Mouse (Mus musculus) intestine, embryonic 15.5 days (tissue): ENCODE measurements at regions not wholly inside any gene's neighbourhood (a gene's known extent, or its start where the extent isn't known, plus 50 kb on each side); places are given as distances from the start of the nearest gene placed in this dataset.

ENCODE experiments used
- ATAC-seq: fragments of 200-750 bp; cut with Nextera tagmentation; 2 replicates; pipeline ENCODE4 v1.8.0; 2017; ENCODE audit warnings: moderate TSS enrichment, moderate library complexity
- H3K27ac ChIP-seq: fragments of 300-500 bp; sonication (generic); 2 replicates; pipeline ENCODE4 v1.5.1; 2015; ENCODE audit warnings: mild to moderate bottlenecking, inconsistent platforms
- H3K27me3 ChIP-seq: fragments of 300-500 bp; sonication (generic); replicated peaks from 2 replicates; pipeline ENCODE4 v1.6.1; 2015; ENCODE audit warnings: inconsistent platforms
- H3K36me3 ChIP-seq: fragments of 300-500 bp; sonication (generic); 2 replicates; pipeline ENCODE4 v1.6.1; 2015; ENCODE audit warnings: inconsistent platforms
- H3K4me1 ChIP-seq: fragments of 300-500 bp; sonication (generic); replicated peaks from 2 replicates; pipeline ENCODE4 v1.6.1; 2015; ENCODE audit warnings: inconsistent platforms
- H3K4me2 ChIP-seq: fragments of 300-500 bp; sonication (generic); replicated peaks from 2 replicates; pipeline ENCODE4 v1.6.1; 2015; ENCODE audit warnings: mild to moderate bottlenecking, inconsistent platforms
- H3K4me3 ChIP-seq: fragments of 300-500 bp; sonication (generic); replicated peaks from 2 replicates; pipeline ENCODE4 v1.5.1; 2015; ENCODE audit warnings: inconsistent platforms
- H3K9ac ChIP-seq: fragments of 300-500 bp; sonication (generic); 2 replicates; pipeline ENCODE4 v1.6.1; 2015; ENCODE audit warnings: inconsistent platforms
- H3K9me3 ChIP-seq: fragments of 300-500 bp; sonication (generic); 2 replicates; pipeline ENCODE4 v1.6.1; 2016; ENCODE audit warnings: inconsistent platforms
- WGBS: fragments of 180-500 bp; shearing (Covaris S2); methylation state at CpG from one replicate; pipeline ENCODE4 v1.1.7; 2015; 5-methylcytosine and 5-hydroxymethylcytosine counted together

DNA sequence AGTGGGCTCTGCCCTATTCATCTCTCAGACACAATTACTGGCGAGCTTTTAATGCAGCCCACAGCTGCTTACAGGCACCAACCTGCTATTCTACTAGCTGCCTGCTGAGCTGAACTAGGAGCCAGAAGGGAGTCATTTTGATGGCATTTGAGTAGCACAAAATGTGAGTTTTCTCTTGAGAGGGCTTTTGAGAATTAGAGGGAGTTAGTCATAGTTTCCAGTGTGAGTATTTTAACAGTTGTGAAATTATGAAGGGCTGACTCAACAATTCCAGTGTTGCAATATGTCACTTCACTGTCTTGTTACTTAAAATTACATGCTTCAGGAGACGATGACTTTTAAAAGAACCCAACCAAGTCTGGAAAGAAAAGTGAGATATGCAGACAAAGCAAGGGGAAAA, 54.4 kb upstream of the Ly86 start:
- no peak for ATAC-seq
- WGBS: 59% methylated on average over 2 of the region's 2 CpGs

DNA sequence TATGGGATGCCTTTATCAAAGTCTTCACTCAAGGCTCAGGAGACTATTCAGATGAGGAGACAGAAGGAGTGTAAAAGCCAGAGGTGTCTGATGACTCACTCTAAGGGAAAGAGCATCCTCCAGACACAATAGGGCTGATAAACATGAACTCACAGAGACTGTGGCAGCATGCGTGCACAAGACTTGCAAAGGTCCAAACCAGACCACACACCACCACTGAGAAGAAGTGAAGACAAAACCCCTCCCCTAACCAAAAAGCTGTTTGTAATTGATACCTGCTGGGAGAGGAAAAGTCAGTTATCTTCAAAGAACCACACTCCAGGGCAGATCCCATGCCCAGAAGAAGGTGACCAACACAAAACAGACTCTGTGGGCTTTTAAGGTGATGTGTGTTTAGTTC, 56.0 kb upstream of the Ly86 start:
- no peaks in the 10 kb centered on the region for H3K4me1 ChIP-seq
- H3K9ac ChIP-seq: no peak overlapping the region
- no peak overlapping the region for H3K4me2 ChIP-seq
- WGBS: 57% methylated on average over 1 of the region's 1 CpGs
- H3K36me3 ChIP-seq: no peaks in the 10 kb centered on the region
- H3K27me3 ChIP-seq: no peaks in the 10 kb centered on the region
- H3K9me3 ChIP-seq: no peaks in the 10 kb centered on the region
- H3K4me3 ChIP-seq: no peak overlapping the region
- ATAC-seq: no peak
- H3K27ac ChIP-seq: no peak overlapping the region

More for the DNA sequence above, 54.4 kb upstream of the Ly86 start:
- Histone ChIP-seq H3K9me3 (no peaks in the 10 kb centered on the region), H3K9ac (no peak overlapping the region), H3K27ac (no peak overlapping the region), H3K4me2 (no peak overlapping the region), H3K27me3 (no peaks in the 10 kb centered on the region), H3K36me3 (no peaks in the 10 kb centered on the region), H3K4me1 (no peaks in the 10 kb centered on the region), H3K4me3 (no peak overlapping the region)

DNA sequence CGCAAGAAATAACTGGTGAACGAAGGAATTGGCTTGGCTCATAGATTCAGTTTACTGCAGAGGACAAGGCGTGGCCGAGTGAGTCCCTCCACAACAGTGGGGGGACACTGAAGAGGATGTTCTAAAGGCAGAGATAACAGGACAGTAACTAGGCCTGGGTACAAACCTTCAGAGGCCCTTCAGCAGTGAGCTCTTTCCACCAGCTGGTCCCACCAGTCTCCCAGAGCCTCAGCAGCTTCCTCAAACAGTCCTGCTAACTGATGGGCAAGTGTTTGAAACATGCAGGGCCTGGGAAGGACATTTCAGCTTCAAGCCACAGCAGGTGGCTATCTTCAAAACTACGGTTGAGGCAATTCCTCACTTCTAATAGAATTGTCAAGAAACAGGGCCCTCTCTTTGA, 62.5 kb upstream of the Ly86 start:
- H3K9ac ChIP-seq: no peak overlapping the region
- no peaks in the 10 kb centered on the region for H3K9me3 ChIP-seq
- no peak overlapping the region for H3K27ac ChIP-seq
- H3K27me3 ChIP-seq: no peaks in the 10 kb centered on the region
- WGBS: 82% methylated on average over 5 of the region's 5 CpGs
- no peak for ATAC-seq
- H3K4me3 ChIP-seq: no peak overlapping the region
- no peaks in the 10 kb centered on the region for H3K36me3 ChIP-seq
- no peaks in the 10 kb centered on the region for H3K4me1 ChIP-seq
- H3K4me2 ChIP-seq: no peak overlapping the region

DNA sequence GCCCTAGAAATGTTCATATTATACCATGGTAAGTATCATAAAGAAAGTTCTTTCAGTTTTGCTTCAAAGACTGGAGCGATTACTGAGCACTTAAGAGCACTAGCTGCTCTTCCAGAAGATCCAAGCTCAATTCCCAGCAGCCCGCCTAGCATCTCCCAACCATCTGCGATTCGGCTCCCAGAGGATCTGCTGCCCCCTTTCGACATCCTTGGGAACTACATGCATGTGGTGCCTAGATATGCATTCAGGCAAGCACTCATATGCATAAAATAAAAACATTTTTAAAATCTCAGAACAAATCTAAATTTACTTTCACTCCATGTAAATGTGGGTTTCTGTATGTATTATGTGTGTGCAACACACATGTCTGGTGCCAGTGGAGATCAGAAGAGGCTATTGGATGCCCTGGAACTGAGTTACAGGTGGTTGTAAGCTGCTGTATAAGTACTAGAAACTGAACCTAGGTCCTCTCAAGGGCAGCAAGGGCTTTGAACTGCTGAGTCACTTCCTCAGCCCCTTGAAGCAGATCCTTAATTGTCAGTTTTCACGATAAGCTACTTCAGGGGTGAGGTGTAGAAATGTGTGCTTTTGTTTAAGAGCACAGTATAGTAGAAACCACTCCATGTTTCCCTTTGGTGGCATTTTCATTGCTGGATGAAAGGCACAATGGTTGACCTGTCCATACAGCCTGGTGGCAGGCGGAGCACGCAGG, 65.8 kb upstream of the Ly86 start:
- Histone ChIP-seq H3K4me2 (no peak overlapping the region), H3K9me3 (no peaks in the 10 kb centered on the region), H3K27me3 (no peaks in the 10 kb centered on the region), H3K36me3 (no peaks in the 10 kb centered on the region), H3K4me3 (no peak overlapping the region), H3K4me1 (no peaks in the 10 kb centered on the region), H3K27ac (no peak overlapping the region), H3K9ac (no peak overlapping the region)
- WGBS: 90% methylated on average over 8 of the region's 8 CpGs
- ATAC-seq: no peak

DNA sequence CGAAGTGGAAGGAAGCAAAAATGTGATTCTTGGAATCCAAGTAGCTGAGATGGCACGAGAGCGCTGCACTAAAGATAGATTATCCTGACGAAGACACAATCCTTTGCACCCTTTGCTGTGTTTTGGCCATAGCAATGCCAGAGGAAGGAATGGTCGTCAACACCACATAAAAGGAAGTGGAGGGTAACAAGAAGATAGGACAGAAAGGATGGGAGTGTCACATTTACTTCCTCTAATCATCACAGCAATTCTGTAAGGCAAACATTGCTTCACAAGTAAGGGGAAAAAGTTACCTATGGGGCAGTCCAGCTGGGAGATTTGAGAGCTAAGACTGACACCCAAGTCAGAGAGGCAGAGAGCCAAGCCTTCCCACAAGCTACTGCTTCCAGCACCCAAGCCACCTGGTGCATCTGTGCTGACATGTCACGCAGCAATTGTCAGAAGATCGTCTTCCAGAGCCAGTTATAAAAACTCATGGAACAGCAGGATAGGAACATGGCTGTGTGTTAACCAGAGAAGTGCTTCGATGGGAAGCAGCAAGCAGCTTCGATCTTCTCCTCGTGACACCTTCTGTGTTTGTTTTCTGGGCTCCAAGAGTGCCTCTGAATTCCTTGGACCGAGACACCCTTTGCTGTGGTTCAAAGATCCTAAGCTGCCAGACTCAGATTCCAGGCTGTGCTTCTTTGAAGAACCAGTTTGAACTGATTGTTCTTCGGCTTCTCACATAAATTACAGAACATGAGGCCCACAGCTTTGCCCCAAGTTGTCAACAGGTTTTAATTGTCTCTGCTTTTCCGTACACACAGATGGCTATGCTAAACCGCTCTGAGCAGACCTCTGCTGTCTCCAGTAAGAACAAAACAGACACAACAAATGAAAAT, 95.2 kb upstream of the Ly86 start:
- H3K4me3 ChIP-seq: no peak overlapping the region
- no peak overlapping the region for H3K4me2 ChIP-seq
- H3K4me1 ChIP-seq: no peaks in the 10 kb centered on the region
- WGBS: 55% methylated on average over 14 of the region's 14 CpGs
- no peaks in the 10 kb centered on the region for H3K9me3 ChIP-seq
- ATAC-seq: no peak
- no peaks in the 10 kb centered on the region for H3K27me3 ChIP-seq
- H3K36me3 ChIP-seq: no peaks in the 10 kb centered on the region
- no peak overlapping the region for H3K27ac ChIP-seq
- no peak overlapping the region for H3K9ac ChIP-seq

DNA sequence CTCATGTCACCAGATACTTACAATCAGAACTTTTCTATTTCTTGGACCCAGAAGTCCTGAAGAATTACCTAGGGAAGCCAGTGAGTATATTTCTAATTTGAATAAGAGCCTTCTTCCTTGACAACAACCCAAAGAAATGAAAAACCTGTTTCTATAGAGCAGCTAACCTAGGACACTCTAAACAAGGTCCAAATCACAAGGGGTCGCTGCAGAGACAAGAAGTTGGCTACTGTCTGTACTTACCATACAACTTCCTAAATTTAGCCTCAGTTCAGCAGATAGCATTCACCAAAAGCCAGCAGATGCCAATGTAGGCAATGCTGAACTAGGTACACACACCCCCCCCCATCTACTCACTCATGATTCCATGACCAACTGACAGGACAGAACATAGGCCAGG, 96.3 kb upstream of the Ly86 start:
- no peak for ATAC-seq
- Histone ChIP-seq H3K9me3 (no peaks in the 10 kb centered on the region), H3K9ac (no peak overlapping the region), H3K4me1 (no peaks in the 10 kb centered on the region), H3K27ac (no peak overlapping the region), H3K27me3 (no peaks in the 10 kb centered on the region), H3K4me3 (no peak overlapping the region), H3K4me2 (no peak overlapping the region), H3K36me3 (no peaks in the 10 kb centered on the region)
- WGBS: 85% methylated on average over 1 of the region's 1 CpGs

DNA sequence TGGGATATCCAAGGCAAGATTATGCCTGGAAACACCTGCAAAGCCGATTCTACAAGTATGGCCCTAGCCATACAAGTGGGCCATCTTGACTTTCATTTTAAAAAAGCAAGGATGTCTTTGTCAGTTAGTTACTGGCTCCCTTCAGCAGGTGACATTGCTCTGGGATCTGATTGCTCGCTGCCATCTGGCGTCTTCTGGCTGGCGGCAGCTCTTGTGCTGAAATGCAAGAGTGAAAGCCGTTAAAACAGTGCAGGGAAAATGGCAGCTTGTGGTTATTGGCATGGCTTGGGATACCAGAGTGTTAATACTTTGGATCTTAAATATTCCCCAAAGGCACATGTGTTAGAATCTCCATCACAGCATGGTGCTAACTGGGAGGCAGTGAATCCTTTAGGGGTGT, 105.0 kb upstream of the Ly86 start:
- no peaks in the 10 kb centered on the region for H3K27me3 ChIP-seq
- H3K9me3 ChIP-seq: no peaks in the 10 kb centered on the region
- 88% methylated on average over 5 of the region's 5 CpGs for WGBS
- no peak for ATAC-seq
- no peak overlapping the region for H3K4me3 ChIP-seq
- no peak overlapping the region for H3K27ac ChIP-seq
- H3K4me2 ChIP-seq: no peak overlapping the region
- H3K36me3 ChIP-seq: no peaks in the 10 kb centered on the region
- H3K4me1 ChIP-seq: no peaks in the 10 kb centered on the region
- no peak overlapping the region for H3K9ac ChIP-seq

DNA sequence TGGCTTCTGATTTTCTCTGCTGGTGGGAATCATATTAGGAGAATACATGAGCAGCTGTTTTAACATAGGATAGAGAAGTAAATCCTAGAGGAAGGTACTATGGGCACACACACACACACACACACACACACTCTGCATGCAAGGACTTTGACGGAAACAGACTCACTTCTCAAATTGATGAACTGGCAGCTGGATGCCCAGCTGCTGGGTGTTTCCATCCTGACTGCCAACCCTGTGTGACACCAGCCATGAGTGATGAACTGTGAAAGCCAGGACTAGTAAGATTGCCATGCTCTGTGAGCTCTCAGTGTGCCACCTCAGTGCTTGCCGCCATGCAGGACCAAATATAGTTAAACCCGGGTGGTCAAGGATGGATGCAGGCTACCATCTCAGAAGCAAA, 107.7 kb upstream of the Ly86 start:
- ATAC-seq: no peak
- WGBS: 87% methylated on average over 3 of the region's 3 CpGs
- Histone ChIP-seq H3K9me3 (no peaks in the 10 kb centered on the region), H3K4me3 (no peak overlapping the region), H3K4me2 (no peak overlapping the region), H3K4me1 (no peaks in the 10 kb centered on the region), H3K36me3 (no peaks in the 10 kb centered on the region), H3K27me3 (no peaks in the 10 kb centered on the region), H3K27ac (no peak overlapping the region), H3K9ac (no peak overlapping the region)

DNA sequence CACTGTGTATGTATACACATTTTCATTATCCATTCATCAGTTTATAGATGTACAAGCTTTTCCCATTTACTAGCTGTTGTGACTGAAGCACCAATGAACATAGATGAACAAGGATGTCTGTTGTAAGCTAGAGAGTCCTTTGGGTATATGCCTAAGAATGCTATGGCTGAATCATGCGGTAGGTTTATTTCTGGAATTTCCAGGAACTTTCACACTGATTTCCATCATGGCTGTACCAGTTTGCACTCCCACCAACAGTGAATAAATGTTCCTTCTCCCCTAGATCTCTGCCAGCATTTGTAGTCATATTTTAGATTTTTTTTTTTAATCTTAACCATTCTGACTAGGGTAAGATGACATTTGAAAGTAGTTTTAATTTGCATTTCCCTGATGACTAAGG, 119.2 kb upstream of the Ly86 start:
- Histone ChIP-seq H3K4me3 (no peak overlapping the region), H3K9me3 (no peaks in the 10 kb centered on the region), H3K27me3 (no peaks in the 10 kb centered on the region), H3K4me2 (no peak overlapping the region), H3K4me1 (no peaks in the 10 kb centered on the region), H3K36me3 (no peaks in the 10 kb centered on the region), H3K9ac (no peak overlapping the region), H3K27ac (no peak overlapping the region)
- 92% methylated on average over 1 of the region's 1 CpGs for WGBS
- ATAC-seq: no peak

DNA sequence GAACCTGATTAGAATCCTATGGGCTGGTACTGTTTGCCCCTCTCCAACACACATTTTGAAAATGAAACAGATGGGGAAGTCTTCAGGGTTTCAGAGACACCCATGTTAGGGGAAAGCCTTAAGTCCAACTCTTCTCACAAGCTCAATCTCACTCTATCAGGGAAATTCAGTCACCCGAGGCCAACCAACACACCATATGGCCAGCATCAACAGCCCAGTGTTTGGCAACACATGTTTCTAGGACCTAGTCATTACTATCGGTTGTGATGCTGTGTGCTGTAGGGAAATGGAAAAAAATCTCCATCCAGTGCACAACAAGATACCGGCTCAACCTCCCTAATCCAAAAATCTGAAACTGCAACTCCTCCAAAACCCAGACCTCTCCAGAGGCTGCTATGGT, 124.6 kb upstream of the Ly86 start:
- no peaks in the 10 kb centered on the region for H3K36me3 ChIP-seq
- no peaks in the 10 kb centered on the region for H3K27me3 ChIP-seq
- no peak overlapping the region for H3K9ac ChIP-seq
- H3K4me3 ChIP-seq: no peak overlapping the region
- WGBS: 65% methylated on average over 3 of the region's 3 CpGs
- H3K4me2 ChIP-seq: no peak overlapping the region
- no peak overlapping the region for H3K27ac ChIP-seq
- H3K9me3 ChIP-seq: no peaks in the 10 kb centered on the region
- H3K4me1 ChIP-seq: no peaks in the 10 kb centered on the region
- no peak for ATAC-seq

DNA sequence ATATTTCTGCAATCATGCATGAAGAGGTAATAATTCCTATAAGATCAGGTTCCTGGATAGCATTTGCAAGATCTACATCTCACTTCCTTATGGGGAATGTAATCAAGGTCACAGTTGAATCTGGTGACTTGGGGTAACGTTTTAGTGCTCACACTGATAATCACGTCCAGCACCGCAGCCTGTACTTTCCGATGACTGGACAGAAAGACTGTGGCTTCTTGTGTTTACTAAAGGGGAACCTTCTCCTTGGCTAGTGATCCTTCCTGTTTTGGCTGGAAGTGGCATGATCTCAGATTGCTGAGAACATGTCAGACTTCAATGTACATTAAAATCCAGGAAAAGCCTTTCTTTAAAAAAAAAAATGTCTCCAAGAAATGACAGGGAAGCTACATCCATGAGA, 126.4 kb upstream of the Ly86 start:
- no peak overlapping the region for H3K9ac ChIP-seq
- H3K9me3 ChIP-seq: no peaks in the 10 kb centered on the region
- no peak overlapping the region for H3K27ac ChIP-seq
- ATAC-seq: no peak
- H3K4me1 ChIP-seq: no peaks in the 10 kb centered on the region
- 67% methylated on average over 4 of the region's 4 CpGs for WGBS
- no peaks in the 10 kb centered on the region for H3K36me3 ChIP-seq
- H3K4me2 ChIP-seq: no peak overlapping the region
- no peaks in the 10 kb centered on the region for H3K27me3 ChIP-seq
- no peak overlapping the region for H3K4me3 ChIP-seq

DNA sequence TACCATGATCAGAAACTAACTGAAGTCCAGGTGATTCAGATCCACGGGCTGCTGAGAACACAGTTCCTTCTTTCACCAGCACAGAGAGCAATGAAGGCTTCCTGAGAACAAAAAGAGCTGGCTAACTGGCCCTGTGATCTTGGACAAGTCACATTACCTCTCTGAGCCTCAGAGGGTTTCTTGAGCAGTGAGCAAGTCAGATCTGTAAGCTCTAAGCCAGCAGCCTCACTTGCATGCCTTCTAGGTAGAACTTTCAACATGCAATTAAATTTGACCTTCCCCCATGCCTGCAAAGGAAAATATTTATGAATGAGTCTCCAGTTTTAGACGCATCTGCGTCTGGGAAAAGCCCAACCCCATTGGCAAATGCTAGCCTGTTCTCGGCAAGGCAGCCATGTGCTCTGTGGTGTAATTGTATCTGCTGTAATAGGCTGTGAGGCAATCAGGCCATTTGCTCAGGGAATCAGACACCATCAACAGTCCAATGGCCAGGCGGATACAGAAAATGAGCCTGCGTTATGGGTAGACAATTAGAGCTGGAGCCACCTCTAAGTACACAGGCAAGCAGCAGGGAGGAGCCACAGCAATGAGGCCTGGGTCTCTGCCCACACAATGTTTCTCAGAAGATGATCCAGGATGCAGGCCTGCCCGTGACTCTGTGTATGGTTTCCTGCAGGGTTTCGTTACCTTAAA, 130.3 kb upstream of the Ly86 start:
- Histone ChIP-seq H3K27ac (no peak overlapping the region), H3K4me2 (no peak overlapping the region), H3K27me3 (no peaks in the 10 kb centered on the region), H3K4me1 (no peaks in the 10 kb centered on the region), H3K4me3 (no peak overlapping the region), H3K9me3 (no peaks in the 10 kb centered on the region), H3K9ac (no peak overlapping the region), H3K36me3 (no peaks in the 10 kb centered on the region)
- 48% methylated on average over 8 of the region's 8 CpGs for WGBS
- ATAC-seq: 0 out of 2 replicates have a peak, but pooled peaks have one; percentile 45
